Mouse (Mus musculus): ENCODE measurements around the gene Sbk1. TPM values are rescaled to one million over a fixed set of nuclear protein-coding genes. Genes with fewer than 3 reads are reported as not detected.

The Sbk1 gene
- polyA plus RNA-seq, 1 experiment: 518 TPM

GRCm38 (mm10) chr7:126248088-126248487, 24.3 kb upstream of the Sbk1 start:
- TF ChIP-seq CTCF (IDR thresholded peaks at IDR 0.05; ENCODE audit: borderline replicate concordance, extremely low read depth, insufficient read depth, insufficient read length): no peak
- TF ChIP-seq POLR2A (IDR thresholded peaks at IDR 0.05; ENCODE audit: borderline replicate concordance, extremely low read depth, insufficient read depth, insufficient read length, poor library complexity, severe bottlenecking): no peak
- DNase-seq (ENCODE audit: low read depth): peak; percentile 39

GRCm38 (mm10) chr7:126248641-126249141, 23.7 kb upstream of the Sbk1 start:
- DNase-seq (ENCODE audit: low read depth): no peak
- TF ChIP-seq POLR2A (IDR thresholded peaks at IDR 0.05; ENCODE audit: borderline replicate concordance, extremely low read depth, insufficient read depth, insufficient read length, poor library complexity, severe bottlenecking) (no peak), CTCF (IDR thresholded peaks at IDR 0.05; ENCODE audit: borderline replicate concordance, extremely low read depth, insufficient read depth, insufficient read length) (no peak)

GRCm38 (mm10) chr7:126249146-126249545, 23.3 kb upstream of the Sbk1 start:
- DNase-seq (ENCODE audit: low read depth): no peak
- TF ChIP-seq POLR2A (IDR thresholded peaks at IDR 0.05; ENCODE audit: borderline replicate concordance, extremely low read depth, insufficient read depth, insufficient read length, poor library complexity, severe bottlenecking) (no peak), CTCF (IDR thresholded peaks at IDR 0.05; ENCODE audit: borderline replicate concordance, extremely low read depth, insufficient read depth, insufficient read length) (no peak)

- TF ChIP-seq CTCF (IDR thresholded peaks at IDR 0.05; ENCODE audit: borderline replicate concordance, extremely low read depth, insufficient read depth, insufficient read length) (no peak), POLR2A (IDR thresholded peaks at IDR 0.05; ENCODE audit: borderline replicate concordance, extremely low read depth, insufficient read depth, insufficient read length, poor library complexity, severe bottlenecking) (no peak)
- DNase-seq (ENCODE audit: low read depth): no peak
Measured at GRCm38 (mm10) chr7:126249986-126250385, 22.4 kb upstream of the Sbk1 start.

GRCm38 (mm10) chr7:126250481-126250880, 21.9 kb upstream of the Sbk1 start:
- no peak for DNase-seq (ENCODE audit: low read depth)
- no peak for TF ChIP-seq POLR2A (IDR thresholded peaks at IDR 0.05; ENCODE audit: borderline replicate concordance, extremely low read depth, insufficient read depth, insufficient read length, poor library complexity, severe bottlenecking)
- TF ChIP-seq CTCF (IDR thresholded peaks at IDR 0.05; ENCODE audit: borderline replicate concordance, extremely low read depth, insufficient read depth, insufficient read length): no peak

- TF ChIP-seq POLR2A (IDR thresholded peaks at IDR 0.05; ENCODE audit: borderline replicate concordance, extremely low read depth, insufficient read depth, insufficient read length, poor library complexity, severe bottlenecking) (no peak), CTCF (IDR thresholded peaks at IDR 0.05; ENCODE audit: borderline replicate concordance, extremely low read depth, insufficient read depth, insufficient read length) (no peak)
Measured at GRCm38 (mm10) chr7:126251698-126252097, 20.7 kb upstream of the Sbk1 start.

GRCm38 (mm10) chr7:126252230-126252629, 20.2 kb upstream of the Sbk1 start:
- DNase-seq (ENCODE audit: low read depth): no peak
- TF ChIP-seq POLR2A (IDR thresholded peaks at IDR 0.05; ENCODE audit: borderline replicate concordance, extremely low read depth, insufficient read depth, insufficient read length, poor library complexity, severe bottlenecking): no peak
- TF ChIP-seq CTCF (IDR thresholded peaks at IDR 0.05; ENCODE audit: borderline replicate concordance, extremely low read depth, insufficient read depth, insufficient read length): no peak

More at GRCm38 (mm10) chr7:126251698-126252097, 20.7 kb upstream of the Sbk1 start:
- DNase-seq (ENCODE audit: low read depth): no peak

GRCm38 (mm10) chr7:126260280-126261210, 11.9 kb upstream of the Sbk1 start:
- TF ChIP-seq CTCF (IDR thresholded peaks at IDR 0.05; ENCODE audit: borderline replicate concordance, extremely low read depth, insufficient read depth, insufficient read length) (peak; percentile 94), POLR2A (IDR thresholded peaks at IDR 0.05; ENCODE audit: borderline replicate concordance, extremely low read depth, insufficient read depth, insufficient read length, poor library complexity, severe bottlenecking) (no peak)
- peak; percentile 83 for DNase-seq (ENCODE audit: low read depth)

GRCm38 (mm10) chr7:126261823-126262222, 10.6 kb upstream of the Sbk1 start:
- TF ChIP-seq CTCF (IDR thresholded peaks at IDR 0.05; ENCODE audit: borderline replicate concordance, extremely low read depth, insufficient read depth, insufficient read length) (no peak), POLR2A (IDR thresholded peaks at IDR 0.05; ENCODE audit: borderline replicate concordance, extremely low read depth, insufficient read depth, insufficient read length, poor library complexity, severe bottlenecking) (no peak)
- no peak for DNase-seq (ENCODE audit: low read depth)

GRCm38 (mm10) chr7:126263964-126264363, 8.5 kb upstream of the Sbk1 start:
- DNase-seq (ENCODE audit: low read depth): peak; percentile 94
- TF ChIP-seq CTCF (IDR thresholded peaks at IDR 0.05; ENCODE audit: borderline replicate concordance, extremely low read depth, insufficient read depth, insufficient read length) (no peak), POLR2A (IDR thresholded peaks at IDR 0.05; ENCODE audit: borderline replicate concordance, extremely low read depth, insufficient read depth, insufficient read length, poor library complexity, severe bottlenecking) (no peak)

GRCm38 (mm10) chr7:126265949-126266348, 6.5 kb upstream of the Sbk1 start:
- DNase-seq (ENCODE audit: low read depth): peak; percentile 96
- no peak for TF ChIP-seq CTCF (IDR thresholded peaks at IDR 0.05; ENCODE audit: borderline replicate concordance, extremely low read depth, insufficient read depth, insufficient read length)
- TF ChIP-seq POLR2A (IDR thresholded peaks at IDR 0.05; ENCODE audit: borderline replicate concordance, extremely low read depth, insufficient read depth, insufficient read length, poor library complexity, severe bottlenecking): no peak

Measured in brain, embryonic 14.5 days (tissue).